Mouse (Mus musculus): ENCODE data around the gene Azi2. TPM values are rescaled to one million over a fixed set of nuclear protein-coding genes. Genes with fewer than 3 reads are reported as not detected.

Azi2 gene
- polyA plus RNA-seq, 1 experiment from 2014 or later, result 75.4 TPM

DNA sequence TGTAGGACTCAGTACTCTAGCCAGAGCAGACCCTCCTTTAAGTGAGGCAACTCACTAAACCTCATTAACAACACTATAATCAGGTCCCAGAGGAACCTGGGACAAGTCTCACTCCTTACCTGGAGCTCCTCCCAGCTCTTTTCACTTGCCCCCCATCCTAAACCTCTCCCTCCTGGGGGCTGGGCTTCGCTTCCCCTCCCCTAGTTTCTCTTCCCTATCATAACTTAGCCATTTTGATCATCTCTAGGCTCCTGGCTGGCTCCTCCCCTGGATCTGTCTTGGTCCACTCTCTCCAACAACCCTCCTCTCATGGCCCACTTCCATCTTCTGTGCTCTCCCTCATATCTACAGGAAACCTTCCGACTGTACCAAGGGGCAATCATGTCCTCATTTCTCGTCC lies 31.0 kb downstream of the Azi2 start:
- Histone ChIP-seq H3K27me3 (ENCODE audit: control insufficient read depth, insufficient read depth, low read depth, low read length) (no peaks in the 10 kb centered on the region), H3K27ac (ENCODE audit: low read length) (no peak overlapping the region), H3K4me3 (ENCODE audit: low read length) (no peak overlapping the region), H3K4me2 (ENCODE audit: low read depth, low read length) (no peak overlapping the region), H3K9ac (ENCODE audit: low read length) (no peak overlapping the region), H3K9me3 (ENCODE audit: control insufficient read depth, low read length) (no peaks in the 10 kb centered on the region), H3K4me1 (replicated peaks; ENCODE audit: control insufficient read depth, insufficient read depth, low read length) (no peaks in the 10 kb centered on the region), H3K36me3 (ENCODE audit: control insufficient read depth, insufficient read depth, low read length) (peaks cover 2% of the 10 kb centered on the region; the same call in 1 of the 2 replicates)
- WGBS, result 73% methylated on average over 3 of the region's 3 CpGs
- ATAC-seq (ENCODE audit: low read depth), result no peak

DNA sequence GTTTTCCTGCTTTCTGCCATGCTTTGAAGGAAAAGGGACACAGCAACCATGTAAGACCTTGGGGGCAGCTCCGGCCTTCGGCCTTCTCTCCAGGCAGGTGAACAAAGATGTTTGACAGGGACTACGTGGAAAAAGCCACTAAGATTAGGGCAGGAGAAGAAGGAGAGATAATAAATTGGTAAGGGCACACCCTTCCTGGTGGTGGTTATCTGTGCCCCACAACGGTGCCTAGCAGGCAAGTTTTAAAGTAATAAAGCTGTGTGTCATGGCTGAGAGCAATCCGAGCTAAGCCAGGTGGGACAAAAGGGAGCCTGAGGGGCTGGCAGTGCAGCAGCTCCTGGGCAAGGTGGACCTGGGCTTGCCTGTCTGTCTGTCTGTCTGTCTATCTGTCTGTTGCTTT lies 31.8 kb downstream of the Azi2 start:
- no peaks in the 10 kb centered on the region for H3K27me3 ChIP-seq (ENCODE audit: control insufficient read depth, insufficient read depth, low read depth, low read length)
- H3K9me3 ChIP-seq (ENCODE audit: control insufficient read depth, low read length), result no peaks in the 10 kb centered on the region
- WGBS, result 80% methylated on average over 5 of the region's 5 CpGs
- H3K4me2 ChIP-seq (ENCODE audit: low read depth, low read length), result no peak overlapping the region
- no peak overlapping the region for H3K4me3 ChIP-seq (ENCODE audit: low read length)
- H3K4me1 ChIP-seq (replicated peaks; ENCODE audit: control insufficient read depth, insufficient read depth, low read length), result no peaks in the 10 kb centered on the region
- H3K9ac ChIP-seq (ENCODE audit: low read length), result no peak overlapping the region
- H3K36me3 ChIP-seq (ENCODE audit: control insufficient read depth, insufficient read depth, low read length), result peaks cover 2% of the 10 kb centered on the region; the same call in 1 of the 2 replicates
- ATAC-seq (ENCODE audit: low read depth), result no peak
- H3K27ac ChIP-seq (ENCODE audit: low read length), result no peak overlapping the region

DNA sequence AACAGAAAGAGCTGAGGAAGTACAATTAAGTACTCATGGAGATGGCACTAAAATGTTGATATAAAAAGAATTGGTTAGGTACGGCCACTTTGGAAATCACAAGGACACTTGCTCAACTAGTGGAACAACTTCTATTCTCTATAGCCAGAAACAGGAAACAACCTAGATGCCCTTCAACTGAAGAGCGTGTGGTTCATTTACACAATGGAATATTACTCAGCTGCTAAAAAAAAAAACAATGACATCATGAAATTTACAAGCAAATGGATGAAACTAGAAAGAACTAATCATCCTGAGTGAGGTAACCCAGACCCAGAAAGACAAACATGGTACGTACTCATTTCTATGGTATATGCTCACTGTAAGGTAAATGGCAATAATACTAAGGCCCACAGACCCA lies 33.1 kb downstream of the Azi2 start:
- no peak overlapping the region for H3K4me3 ChIP-seq (ENCODE audit: low read length)
- WGBS, result 83% methylated on average over 3 of the region's 3 CpGs
- H3K9me3 ChIP-seq (ENCODE audit: control insufficient read depth, low read length), result no peaks in the 10 kb centered on the region
- no peak for ATAC-seq (ENCODE audit: low read depth)
- H3K4me2 ChIP-seq (ENCODE audit: low read depth, low read length), result no peak overlapping the region
- no peaks in the 10 kb centered on the region; the same call in 1 of the 2 replicates for H3K36me3 ChIP-seq (ENCODE audit: control insufficient read depth, insufficient read depth, low read length)
- no peak overlapping the region for H3K27ac ChIP-seq (ENCODE audit: low read length)
- H3K9ac ChIP-seq (ENCODE audit: low read length), result no peak overlapping the region
- H3K4me1 ChIP-seq (replicated peaks; ENCODE audit: control insufficient read depth, insufficient read depth, low read length), result no peaks in the 10 kb centered on the region
- no peaks in the 10 kb centered on the region for H3K27me3 ChIP-seq (ENCODE audit: control insufficient read depth, insufficient read depth, low read depth, low read length)

DNA sequence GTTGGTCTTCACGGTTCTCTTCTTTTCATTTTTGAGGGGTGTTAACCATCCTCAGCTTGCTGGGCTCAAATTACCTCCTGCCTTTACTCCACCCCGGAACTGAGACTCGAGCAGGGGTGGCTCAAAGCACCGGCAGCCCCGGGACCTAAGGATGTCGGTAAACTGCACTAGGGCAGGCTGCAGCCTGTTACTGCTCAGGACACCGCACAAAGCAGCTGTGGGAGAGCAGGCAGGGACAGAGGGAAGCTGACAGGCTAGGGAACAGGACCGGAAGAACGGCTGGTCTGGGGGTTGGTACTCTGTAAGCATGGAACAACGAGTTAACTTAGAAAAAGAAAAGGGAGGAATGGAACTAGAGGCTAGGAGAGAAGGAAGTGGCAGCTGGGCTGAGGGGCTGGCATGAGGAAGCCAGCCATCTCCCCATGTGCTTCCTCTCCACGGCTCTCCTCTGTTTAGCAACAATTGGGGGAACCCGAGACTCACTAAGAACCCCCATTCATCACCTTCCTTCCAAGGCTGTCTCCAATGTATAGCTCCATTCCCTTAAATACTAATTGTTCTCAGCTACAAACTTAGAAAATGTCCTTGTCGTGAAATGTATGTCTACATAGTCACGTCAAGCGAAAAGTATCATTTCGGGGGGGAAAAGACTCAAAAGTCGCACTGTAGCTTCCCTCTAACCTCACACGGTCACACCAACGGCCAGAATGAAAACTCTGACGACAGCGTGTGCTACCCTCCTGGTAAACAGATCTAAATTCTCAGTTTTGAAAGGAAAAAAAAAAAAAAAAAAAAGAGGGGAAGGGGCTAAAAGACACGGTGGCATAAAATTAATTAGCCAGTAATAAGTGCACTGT lies 42.5 kb downstream of the Azi2 start:
- H3K36me3 ChIP-seq (ENCODE audit: control insufficient read depth, insufficient read depth, low read length), result no peaks in the 10 kb centered on the region
- 20% methylated on average over 22 of the region's 22 CpGs for WGBS
- peak overlapping the region; percentile 54 for H3K9ac ChIP-seq (ENCODE audit: low read length)
- ATAC-seq (ENCODE audit: low read depth), result peak; percentile 54
- peak overlapping the region; percentile 36 for H3K4me3 ChIP-seq (ENCODE audit: low read length)
- no peak overlapping the region for H3K27ac ChIP-seq (ENCODE audit: low read length)
- H3K4me2 ChIP-seq (ENCODE audit: low read depth, low read length), result peak overlapping the region; percentile 57
- peaks cover 6% of the 10 kb centered on the region; the same call in 1 of the 2 replicates for H3K4me1 ChIP-seq (replicated peaks; ENCODE audit: control insufficient read depth, insufficient read depth, low read length)
- no peaks in the 10 kb centered on the region for H3K27me3 ChIP-seq (ENCODE audit: control insufficient read depth, insufficient read depth, low read depth, low read length)
- H3K9me3 ChIP-seq (ENCODE audit: control insufficient read depth, low read length), result no peaks in the 10 kb centered on the region

DNA sequence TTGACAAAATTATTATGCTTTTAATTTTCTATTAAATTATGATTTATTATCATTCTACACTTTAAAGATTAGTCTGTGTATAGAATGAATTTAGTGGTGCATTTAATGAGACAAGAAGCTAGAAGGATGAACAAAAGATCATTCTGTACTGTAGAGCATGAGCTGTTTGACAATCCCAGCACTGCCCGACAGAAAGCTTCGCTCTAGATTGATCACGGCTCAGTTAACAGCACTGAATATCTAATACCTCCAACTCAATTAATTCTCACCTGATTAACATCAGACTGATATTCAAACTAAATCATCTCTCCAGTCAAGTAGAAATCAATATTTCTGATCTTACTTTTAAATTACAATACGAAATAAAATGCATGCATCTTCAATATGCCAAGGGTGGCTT lies 43.5 kb downstream of the Azi2 start:
- no peaks in the 10 kb centered on the region for H3K36me3 ChIP-seq (ENCODE audit: control insufficient read depth, insufficient read depth, low read length)
- 83% methylated on average over 4 of the region's 4 CpGs for WGBS
- no peak overlapping the region for H3K9ac ChIP-seq (ENCODE audit: low read length)
- H3K9me3 ChIP-seq (ENCODE audit: control insufficient read depth, low read length), result no peaks in the 10 kb centered on the region
- no peak overlapping the region for H3K4me2 ChIP-seq (ENCODE audit: low read depth, low read length)
- peaks cover 6% of the 10 kb centered on the region; the same call in 1 of the 2 replicates for H3K4me1 ChIP-seq (replicated peaks; ENCODE audit: control insufficient read depth, insufficient read depth, low read length)
- H3K27ac ChIP-seq (ENCODE audit: low read length), result no peak overlapping the region
- no peak for ATAC-seq (ENCODE audit: low read depth)
- no peak overlapping the region for H3K4me3 ChIP-seq (ENCODE audit: low read length)
- no peaks in the 10 kb centered on the region for H3K27me3 ChIP-seq (ENCODE audit: control insufficient read depth, insufficient read depth, low read depth, low read length)

DNA sequence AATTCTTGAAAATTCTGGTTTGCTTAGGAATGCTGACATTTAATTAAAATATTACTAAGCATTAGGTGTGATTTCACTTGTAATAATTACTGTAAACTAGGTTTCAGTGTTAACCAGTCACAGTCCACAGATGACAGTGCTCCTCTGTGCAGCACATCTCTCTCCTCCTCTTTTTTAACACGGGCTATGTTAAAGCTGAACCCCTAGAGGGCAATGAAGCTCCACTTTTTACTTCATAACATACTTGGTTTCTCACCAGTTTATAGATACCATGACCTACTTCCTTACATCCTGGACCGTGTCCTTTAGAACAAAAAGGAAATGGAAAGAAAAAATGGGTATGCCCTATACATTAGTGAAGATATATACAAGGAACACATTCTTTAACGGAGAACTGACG lies 59.1 kb downstream of the Azi2 start:
- 39% methylated on average over 4 of the region's 4 CpGs for WGBS
- Histone ChIP-seq H3K9ac (ENCODE audit: low read length) (no peak overlapping the region), H3K36me3 (ENCODE audit: control insufficient read depth, insufficient read depth, low read length) (no peaks in the 10 kb centered on the region), H3K9me3 (ENCODE audit: control insufficient read depth, low read length) (no peaks in the 10 kb centered on the region), H3K4me3 (ENCODE audit: low read length) (no peak overlapping the region), H3K4me1 (replicated peaks; ENCODE audit: control insufficient read depth, insufficient read depth, low read length) (no peaks in the 10 kb centered on the region), H3K27ac (ENCODE audit: low read length) (no peak overlapping the region), H3K4me2 (ENCODE audit: low read depth, low read length) (no peak overlapping the region), H3K27me3 (ENCODE audit: control insufficient read depth, insufficient read depth, low read depth, low read length) (no peaks in the 10 kb centered on the region)
- 0 out of 2 replicates have a peak, but pooled peaks have one; percentile 41 for ATAC-seq (ENCODE audit: low read depth)

DNA sequence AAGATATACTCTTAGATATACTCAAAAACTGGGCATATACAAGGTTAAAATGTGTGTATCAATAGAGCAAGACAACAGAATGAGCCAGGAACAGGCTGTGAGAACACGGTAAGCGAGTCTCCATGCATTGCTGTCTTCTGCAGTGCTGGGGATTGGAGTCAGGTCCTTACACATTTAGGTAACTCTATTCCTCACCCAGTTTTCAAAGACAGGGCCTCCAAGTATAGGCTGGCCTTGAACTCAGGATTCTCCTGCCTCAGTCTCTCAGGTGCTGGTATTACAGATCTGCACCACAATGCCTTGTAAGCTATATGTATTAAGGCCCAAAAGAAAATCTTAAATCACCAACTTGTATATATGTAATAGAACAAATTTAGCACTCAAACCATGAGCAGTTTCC lies 60.2 kb downstream of the Azi2 start:
- no peak overlapping the region for H3K4me3 ChIP-seq (ENCODE audit: low read length)
- WGBS, result 92% methylated on average over 2 of the region's 2 CpGs
- H3K4me2 ChIP-seq (ENCODE audit: low read depth, low read length), result no peak overlapping the region
- no peaks in the 10 kb centered on the region for H3K4me1 ChIP-seq (replicated peaks; ENCODE audit: control insufficient read depth, insufficient read depth, low read length)
- H3K27ac ChIP-seq (ENCODE audit: low read length), result no peak overlapping the region
- no peak for ATAC-seq (ENCODE audit: low read depth)
- H3K9me3 ChIP-seq (ENCODE audit: control insufficient read depth, low read length), result no peaks in the 10 kb centered on the region
- no peaks in the 10 kb centered on the region for H3K27me3 ChIP-seq (ENCODE audit: control insufficient read depth, insufficient read depth, low read depth, low read length)
- no peaks in the 10 kb centered on the region for H3K36me3 ChIP-seq (ENCODE audit: control insufficient read depth, insufficient read depth, low read length)
- H3K9ac ChIP-seq (ENCODE audit: low read length), result no peak overlapping the region

DNA sequence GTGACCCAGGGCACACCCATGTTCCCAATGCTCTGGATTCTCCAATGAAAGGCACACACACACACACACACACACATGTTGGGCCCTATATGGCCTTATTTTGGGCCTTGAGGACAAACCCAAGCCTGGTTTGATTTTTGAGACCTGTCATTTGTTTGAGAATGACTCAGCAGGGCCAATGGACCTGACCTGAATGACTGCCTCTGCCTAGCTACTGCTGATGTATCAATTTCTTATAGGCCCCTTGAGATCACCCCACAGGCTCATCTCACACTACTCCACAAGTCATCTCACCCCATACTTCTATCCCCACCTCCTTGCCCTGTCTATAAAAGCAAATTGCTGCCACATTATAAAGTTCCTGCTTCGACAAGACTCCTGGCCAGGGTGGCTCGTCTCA lies 61.5 kb downstream of the Azi2 start:
- H3K9ac ChIP-seq (ENCODE audit: low read length), result no peak overlapping the region
- no peak overlapping the region for H3K4me2 ChIP-seq (ENCODE audit: low read depth, low read length)
- WGBS, result 87% methylated on average over 2 of the region's 2 CpGs
- no peaks in the 10 kb centered on the region for H3K4me1 ChIP-seq (replicated peaks; ENCODE audit: control insufficient read depth, insufficient read depth, low read length)
- no peak for ATAC-seq (ENCODE audit: low read depth)
- H3K27ac ChIP-seq (ENCODE audit: low read length), result no peak overlapping the region
- H3K36me3 ChIP-seq (ENCODE audit: control insufficient read depth, insufficient read depth, low read length), result no peaks in the 10 kb centered on the region
- H3K4me3 ChIP-seq (ENCODE audit: low read length), result no peak overlapping the region
- no peaks in the 10 kb centered on the region for H3K9me3 ChIP-seq (ENCODE audit: control insufficient read depth, low read length)
- no peaks in the 10 kb centered on the region for H3K27me3 ChIP-seq (ENCODE audit: control insufficient read depth, insufficient read depth, low read depth, low read length)

DNA sequence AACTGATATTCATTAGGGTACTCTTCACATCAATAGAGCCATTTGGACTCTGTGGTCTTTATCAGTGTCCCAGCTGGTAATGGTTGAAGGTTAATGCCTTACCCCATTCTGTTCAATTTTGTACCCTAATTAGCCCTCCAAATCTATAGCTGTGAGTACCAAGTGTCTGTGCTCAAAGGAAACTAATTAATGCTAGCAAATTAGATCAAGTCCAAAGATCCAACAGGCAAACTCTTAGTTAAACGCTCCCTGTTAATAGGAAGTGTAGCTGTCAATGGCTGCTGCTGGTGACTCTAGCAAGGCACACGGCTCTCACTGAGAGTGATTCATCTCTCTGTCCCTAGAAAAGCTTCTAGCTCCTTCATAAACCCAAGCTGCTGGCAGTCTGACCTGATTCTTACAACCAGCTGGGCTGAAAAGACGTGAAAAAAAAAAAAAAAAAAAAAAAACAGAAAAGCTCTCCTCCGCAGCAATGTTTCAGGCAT lies 68.3 kb downstream of the Azi2 start:
- no peaks in the 10 kb centered on the region for H3K4me1 ChIP-seq (replicated peaks; ENCODE audit: control insufficient read depth, insufficient read depth, low read length)
- H3K9ac ChIP-seq (ENCODE audit: low read length), result no peak overlapping the region
- H3K36me3 ChIP-seq (ENCODE audit: control insufficient read depth, insufficient read depth, low read length), result no peaks in the 10 kb centered on the region
- no peaks in the 10 kb centered on the region for H3K9me3 ChIP-seq (ENCODE audit: control insufficient read depth, low read length)
- no peaks in the 10 kb centered on the region for H3K27me3 ChIP-seq (ENCODE audit: control insufficient read depth, insufficient read depth, low read depth, low read length)
- WGBS, result 66% methylated on average over 4 of the region's 4 CpGs
- ATAC-seq (ENCODE audit: low read depth), result no peak
- H3K4me2 ChIP-seq (ENCODE audit: low read depth, low read length), result no peak overlapping the region
- H3K27ac ChIP-seq (ENCODE audit: low read length), result no peak overlapping the region
- no peak overlapping the region for H3K4me3 ChIP-seq (ENCODE audit: low read length)

Data from lung, embryonic 16.5 days (tissue).